Mouse (Mus musculus): ENCODE data around the gene Aldoc. TPM values are rescaled to one million over a fixed set of nuclear protein-coding genes. Genes with fewer than 3 reads are reported as not detected.

Gene Aldoc
- total RNA-seq, 1 experiment: 5.0 TPM

DNA sequence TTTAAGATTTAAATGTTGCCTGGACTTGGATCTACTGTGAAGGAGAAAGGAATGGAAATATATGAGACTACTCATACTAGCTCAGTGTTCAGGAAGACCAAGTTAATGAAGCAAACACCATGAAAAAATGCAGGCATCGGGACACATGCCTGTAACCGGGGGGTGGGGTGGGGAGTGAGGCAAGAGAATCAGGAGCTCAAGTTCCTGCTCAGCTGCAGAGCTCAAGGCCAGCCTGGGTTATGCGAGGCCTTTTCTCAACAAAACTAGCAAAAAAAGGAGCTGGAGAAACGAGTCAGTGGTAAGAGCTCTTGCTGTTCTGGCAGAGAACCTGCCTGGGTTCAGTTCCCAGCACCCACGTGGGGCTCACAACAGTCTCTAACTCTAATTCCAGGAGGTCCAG lies 11.2 kb downstream of the Aldoc start:
- peaks cover 25% of the 10 kb centered on the region for H3K36me3 ChIP-seq (ENCODE audit: control insufficient read depth, insufficient read depth, low read length, poor library complexity, severe bottlenecking)
- TF ChIP-seq ZNF384 (IDR thresholded peaks at IDR 0.05; ENCODE audit: low read depth, low read length): no peak
- TF ChIP-seq CHD2 (IDR thresholded peaks at IDR 0.05; ENCODE audit: low read depth, low read length): no peak
- no peak for TF ChIP-seq MAFK (IDR thresholded peaks at IDR 0.05; ENCODE audit: insufficient read depth, low read depth, low read length)
- TF ChIP-seq HCFC1 (IDR thresholded peaks at IDR 0.05; ENCODE audit: borderline replicate concordance, insufficient read depth, low read length): no peak
- no peak for TF ChIP-seq ZC3H11A (IDR thresholded peaks at IDR 0.05; ENCODE audit: borderline replicate concordance, low read depth, low read length)
- H3K27ac ChIP-seq (ENCODE audit: insufficient read depth, low read depth, low read length, poor library complexity, severe bottlenecking): no peak overlapping the region
- no peak overlapping the region for H3K4me3 ChIP-seq (ENCODE audit: insufficient read depth in 1 of 2, low read depth in 1 of 2, low read length in 2 of 2, poor library complexity in 1 of 2, severe bottlenecking in 1 of 2)
- DNase-seq (ENCODE audit: low read depth, low spot score): no peak
- H3K4me1 ChIP-seq (ENCODE audit: control insufficient read depth in 2 of 2, insufficient read depth in 2 of 2, low read length in 2 of 2, poor library complexity in 1 of 2): peaks cover 2% of the 10 kb centered on the region in 2 experiments; a peak in 2 of 4 replicates
- in situ Hi-C loops (cut with MboI; ENCODE audit: low sequenced_read_pairs in 2 of 2, unreplicated experiment in 2 of 2): no loop called here
- H3K9ac ChIP-seq (ENCODE audit: insufficient read depth, low read depth, low read length, poor library complexity, severe bottlenecking): no peak overlapping the region
- H3K9me3 ChIP-seq (ENCODE audit: control insufficient read depth, insufficient read depth, low read depth, low read length): no peaks in the 10 kb centered on the region

DNA sequence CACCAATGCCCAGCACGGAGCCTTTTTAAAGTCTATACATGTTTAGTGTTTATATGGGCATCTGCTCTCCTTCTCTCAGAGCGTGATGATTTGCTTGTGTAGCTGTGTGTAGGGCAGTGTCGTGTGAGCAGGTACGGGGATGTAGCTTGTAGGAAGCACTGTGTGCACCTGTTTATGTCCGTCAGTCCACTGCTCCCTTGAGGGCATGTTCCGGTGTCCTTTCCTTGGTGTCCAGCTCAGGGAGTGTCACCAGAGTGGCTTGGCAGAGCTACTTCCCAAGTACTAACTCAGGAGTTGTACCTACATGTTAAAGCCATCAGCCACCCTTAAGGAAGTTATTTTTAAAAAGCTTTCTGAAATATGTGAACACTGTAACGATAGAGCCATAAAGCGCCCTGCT lies 14.3 kb downstream of the Aldoc start:
- Histone ChIP-seq H3K4me1 (ENCODE audit: control insufficient read depth in 2 of 2, insufficient read depth in 2 of 2, low read length in 2 of 2, poor library complexity in 1 of 2) (peaks cover 0 to 4% of the 10 kb centered on the region in 2 experiments; a peak in 1 of 4 replicates), H3K9me3 (ENCODE audit: control insufficient read depth, insufficient read depth, low read depth, low read length) (no peaks in the 10 kb centered on the region), H3K9ac (ENCODE audit: insufficient read depth, low read depth, low read length, poor library complexity, severe bottlenecking) (no peak overlapping the region), H3K36me3 (ENCODE audit: control insufficient read depth, insufficient read depth, low read length, poor library complexity, severe bottlenecking) (peaks cover 39% of the 10 kb centered on the region), H3K4me3 (ENCODE audit: insufficient read depth in 1 of 2, low read depth in 1 of 2, low read length in 2 of 2, poor library complexity in 1 of 2, severe bottlenecking in 1 of 2) (no peak overlapping the region), H3K27ac (ENCODE audit: insufficient read depth, low read depth, low read length, poor library complexity, severe bottlenecking) (no peak overlapping the region)
- no peak for DNase-seq (ENCODE audit: low read depth, low spot score)
- in situ Hi-C loops (cut with MboI; ENCODE audit: low sequenced_read_pairs in 2 of 2, unreplicated experiment in 2 of 2): no loop called here
- TF ChIP-seq CHD2 (IDR thresholded peaks at IDR 0.05; ENCODE audit: low read depth, low read length) (no peak), ZNF384 (IDR thresholded peaks at IDR 0.05; ENCODE audit: low read depth, low read length) (no peak), HCFC1 (IDR thresholded peaks at IDR 0.05; ENCODE audit: borderline replicate concordance, insufficient read depth, low read length) (no peak), MAFK (IDR thresholded peaks at IDR 0.05; ENCODE audit: insufficient read depth, low read depth, low read length) (no peak), ZC3H11A (IDR thresholded peaks at IDR 0.05; ENCODE audit: borderline replicate concordance, low read depth, low read length) (no peak)

DNA sequence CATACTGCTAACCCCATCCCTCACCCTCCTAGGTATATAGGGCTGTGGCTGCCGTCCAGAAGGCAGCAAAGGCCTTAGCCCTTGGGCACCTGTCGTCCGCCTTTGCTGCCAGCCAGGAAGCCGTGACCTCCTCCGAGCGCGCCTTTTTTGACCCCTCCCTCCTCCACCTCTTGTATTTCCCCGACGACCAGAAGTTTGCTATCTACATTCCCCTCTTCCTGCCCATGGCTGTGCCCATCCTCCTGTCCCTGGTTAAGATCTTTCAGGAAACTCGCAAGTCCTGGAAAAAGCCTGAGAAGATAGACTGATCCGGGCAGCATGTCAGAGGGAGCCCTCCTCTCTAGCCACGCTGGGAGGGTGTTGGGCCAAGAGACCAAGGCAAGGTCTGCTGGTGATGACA lies 18.9 kb downstream of the Aldoc start:
- TF ChIP-seq HCFC1 (IDR thresholded peaks at IDR 0.05; ENCODE audit: borderline replicate concordance, insufficient read depth, low read length) (no peak), ZC3H11A (IDR thresholded peaks at IDR 0.05; ENCODE audit: borderline replicate concordance, low read depth, low read length) (no peak), ZNF384 (IDR thresholded peaks at IDR 0.05; ENCODE audit: low read depth, low read length) (no peak), CHD2 (IDR thresholded peaks at IDR 0.05; ENCODE audit: low read depth, low read length) (no peak), MAFK (IDR thresholded peaks at IDR 0.05; ENCODE audit: insufficient read depth, low read depth, low read length) (no peak)
- H3K9ac ChIP-seq (ENCODE audit: insufficient read depth, low read depth, low read length, poor library complexity, severe bottlenecking): no peak overlapping the region
- H3K9me3 ChIP-seq (ENCODE audit: control insufficient read depth, insufficient read depth, low read depth, low read length): no peaks in the 10 kb centered on the region
- no peak for DNase-seq (ENCODE audit: low read depth, low spot score)
- H3K36me3 ChIP-seq (ENCODE audit: control insufficient read depth, insufficient read depth, low read length, poor library complexity, severe bottlenecking): peaks cover 23% of the 10 kb centered on the region
- no peak overlapping the region for H3K27ac ChIP-seq (ENCODE audit: insufficient read depth, low read depth, low read length, poor library complexity, severe bottlenecking)
- H3K4me1 ChIP-seq (ENCODE audit: control insufficient read depth in 2 of 2, insufficient read depth in 2 of 2, low read length in 2 of 2, poor library complexity in 1 of 2): peaks cover 2 to 13% of the 10 kb centered on the region in 2 experiments; a peak in 2 of 4 replicates
- no peak overlapping the region for H3K4me3 ChIP-seq (ENCODE audit: insufficient read depth in 1 of 2, low read depth in 1 of 2, low read length in 2 of 2, poor library complexity in 1 of 2, severe bottlenecking in 1 of 2)
- in situ Hi-C loops (cut with MboI; ENCODE audit: low sequenced_read_pairs in 2 of 2, unreplicated experiment in 2 of 2): no loop called here

DNA sequence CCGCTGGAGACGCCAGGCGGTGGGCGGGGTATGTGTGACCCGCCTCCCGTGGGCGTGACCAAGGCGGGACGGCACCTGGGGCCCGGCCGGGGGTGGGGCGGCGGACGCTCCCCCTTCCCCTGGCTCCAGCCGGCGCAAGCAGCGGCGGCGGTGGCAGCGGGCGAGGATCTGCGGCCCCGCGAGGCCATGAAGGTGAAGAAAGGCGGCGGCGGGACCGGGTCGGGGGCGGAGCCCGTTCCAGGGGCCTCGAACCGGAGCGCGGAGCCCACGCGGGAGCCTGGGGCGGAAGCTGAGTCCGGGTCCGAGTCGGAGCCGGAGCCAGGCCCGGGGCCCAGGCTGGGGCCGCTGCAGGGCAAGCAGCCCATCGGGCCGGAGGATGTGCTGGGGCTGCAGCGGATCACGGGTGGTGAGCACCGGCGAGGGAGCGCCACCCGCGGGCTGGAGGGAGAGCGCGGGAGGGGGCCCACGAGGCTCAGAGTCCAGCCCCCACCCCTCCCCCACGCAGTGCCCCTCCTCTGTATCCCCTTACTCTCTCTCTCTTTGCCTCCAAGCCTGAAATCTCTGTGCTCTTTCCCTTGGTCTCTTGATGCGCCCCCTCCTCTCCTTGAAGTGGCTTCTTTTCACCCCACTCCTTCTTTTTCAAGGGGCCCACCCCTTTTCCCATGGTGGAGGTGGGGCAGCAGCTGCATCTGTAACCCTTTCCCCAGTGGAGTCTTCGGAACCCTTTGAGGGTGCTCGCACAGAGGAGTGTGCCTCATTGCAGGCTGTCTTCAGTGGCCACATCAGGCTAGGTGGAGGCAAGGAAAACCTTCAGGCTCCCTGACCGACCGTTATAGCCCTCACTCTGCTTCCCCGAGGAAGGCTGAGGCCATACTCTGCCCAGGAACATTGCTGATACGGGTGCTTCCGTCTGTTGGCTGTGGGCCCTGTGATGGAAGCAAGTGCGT lies 20.9 kb downstream of the Aldoc start, which contains the start of gene Unc119:
TSS of gene Unc119 (plus strand) at position 102 of the 947 bp plus-strand sequence.
- Histone ChIP-seq H3K9me3 (ENCODE audit: control insufficient read depth, insufficient read depth, low read depth, low read length) (no peaks in the 10 kb centered on the region), H3K4me3 (ENCODE audit: insufficient read depth in 1 of 2, low read depth in 1 of 2, low read length in 2 of 2, poor library complexity in 1 of 2, severe bottlenecking in 1 of 2) (peak within 1 kb of the TSS; percentile 76 to 91), H3K4me1 (ENCODE audit: control insufficient read depth in 2 of 2, insufficient read depth in 2 of 2, low read length in 2 of 2, poor library complexity in 1 of 2) (peaks cover 2 to 24% of the 10 kb centered on the region in 2 experiments; a peak in 3 of 4 replicates), H3K27ac (ENCODE audit: insufficient read depth, low read depth, low read length, poor library complexity, severe bottlenecking) (no peak within 1 kb of the TSS), H3K9ac (ENCODE audit: insufficient read depth, low read depth, low read length, poor library complexity, severe bottlenecking) (peak within 1 kb of the TSS; percentile 75), H3K36me3 (ENCODE audit: control insufficient read depth, insufficient read depth, low read length, poor library complexity, severe bottlenecking) (peaks cover 20% of the 10 kb centered on the region)
- TF ChIP-seq CHD2 (IDR thresholded peaks at IDR 0.05; ENCODE audit: low read depth, low read length) (no peak), HCFC1 (IDR thresholded peaks at IDR 0.05; ENCODE audit: borderline replicate concordance, insufficient read depth, low read length) (no peak), MAFK (IDR thresholded peaks at IDR 0.05; ENCODE audit: insufficient read depth, low read depth, low read length) (no peak), ZNF384 (IDR thresholded peaks at IDR 0.05; ENCODE audit: low read depth, low read length) (no peak), ZC3H11A (IDR thresholded peaks at IDR 0.05; ENCODE audit: borderline replicate concordance, low read depth, low read length) (no peak)
- peak; percentile 49 for DNase-seq (ENCODE audit: low read depth, low spot score)
- in situ Hi-C loops (cut with MboI; ENCODE audit: low sequenced_read_pairs in 2 of 2, unreplicated experiment in 2 of 2): no loop called here

All from ES-E14 (cell line).